Mouse (Mus musculus) midbrain, postnatal 0 days (tissue): ENCODE data around the gene Wrnip1. TPM values are rescaled to one million over a fixed set of nuclear protein-coding genes. Genes with fewer than 3 reads are reported as not detected.

Experiments used
- ATAC-seq: fragments of 200-750 bp; cut with Nextera tagmentation; 2 replicates; pipeline ENCODE4 v1.8.0; 2017; ENCODE audit warnings: moderate number of reproducible peaks, mild to moderate bottlenecking, moderate TSS enrichment, moderate library complexity; ENCODE audit not compliant: low FRiP score
- DNase-seq: peaks from one replicate; pipeline ENCODE4 v3.0.0-alpha.2; 2015; ENCODE audit warnings: low spot score
- H3K27ac ChIP-seq: fragments of 300-500 bp; sonication (generic); 2 replicates; pipeline ENCODE4 v1.5.1; 2014; ENCODE audit warnings: low read depth, mild to moderate bottlenecking, low read length, mixed read lengths
- H3K27me3 ChIP-seq: fragments of 300-500 bp; sonication (generic); 2 replicates; pipeline ENCODE4 v1.6.1; 2014; ENCODE audit warnings: low read length, control low read depth, mixed read lengths; ENCODE audit not compliant: insufficient read depth
- H3K36me3 ChIP-seq: fragments of 300-500 bp; sonication (generic); 2 replicates; pipeline ENCODE4 v1.6.1; 2014; ENCODE audit warnings: low read length, control low read depth, mixed read lengths; ENCODE audit not compliant: insufficient read depth
- H3K4me1 ChIP-seq: fragments of 300-500 bp; sonication (generic); 2 replicates; pipeline ENCODE4 v1.6.1; 2014; ENCODE audit warnings: mild to moderate bottlenecking, control low read depth, antibody characterized with exemption, low read length, mixed read lengths; ENCODE audit not compliant: insufficient read depth
- H3K4me2 ChIP-seq: fragments of 300-500 bp; sonication (generic); 2 replicates; pipeline ENCODE4 v1.6.1; 2014; ENCODE audit warnings: low read depth, mild to moderate bottlenecking, low read length, mixed read lengths; ENCODE audit not compliant: poor library complexity, severe bottlenecking
- H3K4me3 ChIP-seq: fragments of 300-500 bp; sonication (generic); 2 replicates; pipeline ENCODE4 v1.5.1; 2014; ENCODE audit warnings: low read depth, mild to moderate bottlenecking, low read length, moderate library complexity
- H3K9ac ChIP-seq: fragments of 300-500 bp; sonication (generic); replicated peaks from 2 replicates; pipeline ENCODE4 v1.6.1; 2014; ENCODE audit warnings: mild to moderate bottlenecking, low read length, moderate library complexity, mixed read lengths; ENCODE audit not compliant: poor library complexity, severe bottlenecking
- H3K9me3 ChIP-seq: fragments of 300-500 bp; sonication (generic); 2 replicates; pipeline ENCODE4 v1.6.1; 2016; ENCODE audit warnings: low read length, control low read depth
- CTCF ChIP-seq: IDR thresholded peaks from 2 replicates; pipeline ENCODE4 v1.5.1; 2016; ENCODE audit warnings: antibody characterized with exemption, mild to moderate bottlenecking
- WGBS: fragments of 180-500 bp; shearing (Covaris S2); extraction: QIAGEN DNeasy Blood & Tissue Kit; methylation state at CpG from one replicate; pipeline ENCODE4 v1.1.7; 2014; 5-methylcytosine and 5-hydroxymethylcytosine counted together
- polyA plus RNA-seq: library from polyadenylated mRNA; unstranded; fragments of >200 nt; fragmentation: Nextera tagmentation; extraction: Ambion mirVana; gene quantifications from 2 replicates; pipeline ENCODE4 v1.2.1, GENCODE M21; 2015
- total RNA-seq: library from RNA; depleted of rRNA; stranded (reverse); fragments of >200 nt; gene quantifications from 2 replicates; pipeline ENCODE4 v1.2.3, GENCODE M21; 2014

Gene Wrnip1
- total and polyA plus RNA-seq, 2 experiments from 2014 or later = 31.2 to 73.8 TPM

GRCm38 (mm10) chr13:32850156-32850555 lies 48.3 kb downstream of the Wrnip1 start:
- Histone ChIP-seq H3K4me1 (no peaks in the 10 kb centered on the region), H3K4me2 (no peak overlapping the region)
- TF ChIP-seq CTCF = no peak

DNA sequence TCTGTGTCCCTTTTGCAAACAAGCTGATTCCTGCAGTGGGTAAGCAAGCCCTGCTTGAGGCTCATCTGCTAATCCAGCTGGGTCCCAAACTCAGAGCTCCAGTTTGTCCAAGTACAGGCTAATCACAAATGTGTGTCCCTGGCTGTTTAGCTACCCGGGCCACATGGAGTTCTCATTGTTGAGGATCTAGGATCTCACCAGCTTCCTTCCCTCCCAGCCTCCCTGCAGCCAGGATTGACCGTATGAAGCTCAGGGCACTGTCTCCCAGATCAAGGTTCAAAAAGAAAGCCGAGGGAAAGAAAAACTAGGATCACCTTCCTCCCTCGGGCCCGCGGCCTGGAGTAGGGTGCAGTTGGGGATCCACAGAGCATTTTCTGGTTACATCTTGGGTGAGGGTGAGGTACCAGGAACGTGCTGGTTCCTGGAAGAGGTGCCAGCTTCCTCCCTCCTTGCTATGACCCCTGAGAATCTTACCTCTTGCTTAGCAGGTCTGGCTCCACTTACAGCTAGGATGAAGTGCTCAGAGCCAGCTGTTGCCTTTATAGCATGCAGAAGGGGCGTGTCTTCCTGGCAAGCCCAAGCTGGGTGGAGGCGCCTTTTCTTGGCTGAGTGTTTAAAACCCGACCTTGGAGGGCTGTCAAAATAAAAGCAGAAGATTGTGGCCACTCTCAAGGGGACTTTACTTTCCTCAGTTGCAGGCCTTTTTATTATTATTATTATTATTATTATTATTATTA lies 49.0 kb downstream of the Wrnip1 start, which contains the start of gene Serpinb1a:
TSS of gene Serpinb1a (minus strand) at position 518 of the 737 bp plus-strand sequence.
- DNase-seq (no peak), ATAC-seq (no peak)
- no peak for TF ChIP-seq CTCF

More at GRCm38 (mm10) chr13:32850156-32850555, 48.3 kb downstream of the Wrnip1 start:
- Histone ChIP-seq H3K36me3 (no peaks in the 10 kb centered on the region), H3K4me3 (no peak overlapping the region), H3K9ac (no peak overlapping the region), H3K27me3 (peaks cover 4% of the 10 kb centered on the region; the same call in 1 of the 2 replicates), H3K27ac (no peak overlapping the region), H3K9me3 (no peaks in the 10 kb centered on the region)
- DNase-seq (no peak), ATAC-seq (no peak)
- WGBS = 74% methylated on average over 1 of the region's 1 CpGs

DNA sequence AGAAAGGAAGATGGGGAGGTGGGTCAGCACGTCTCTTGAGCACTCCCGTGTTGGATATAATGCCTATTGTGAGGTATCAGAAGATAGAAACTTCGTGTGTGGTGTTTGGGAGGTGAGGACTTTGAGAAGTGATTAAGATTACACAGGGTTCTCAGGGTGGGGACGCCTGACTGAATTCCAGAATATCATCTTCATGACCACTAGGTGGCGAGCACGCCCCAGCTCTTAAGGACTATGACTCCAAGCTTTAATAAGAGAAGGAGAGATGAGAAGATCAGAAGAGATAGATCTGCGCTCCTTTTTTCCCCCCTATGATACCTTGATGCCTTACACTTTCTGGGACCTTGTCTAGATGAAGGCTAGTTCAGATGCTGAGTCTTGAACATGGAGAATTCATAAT lies 50.1 kb downstream of the Wrnip1 start:
- Histone ChIP-seq H3K36me3 (no peaks in the 10 kb centered on the region), H3K9ac (no peak overlapping the region), H3K4me1 (no peaks in the 10 kb centered on the region), H3K9me3 (no peaks in the 10 kb centered on the region), H3K27ac (no peak overlapping the region), H3K4me3 (no peak overlapping the region), H3K4me2 (no peak overlapping the region), H3K27me3 (peaks cover 4% of the 10 kb centered on the region; the same call in 1 of the 2 replicates)
- TF ChIP-seq CTCF = peak; percentile 83
- DNase-seq = peak; percentile 75
- ATAC-seq = peak; percentile 75; the same call in 1 of the 2 replicates
- WGBS = 10% methylated on average over 7 of the region's 7 CpGs

More for the DNA sequence above, 49.0 kb downstream of the Wrnip1 start, which contains the start of gene Serpinb1a:
- H3K4me1 ChIP-seq = no peaks in the 10 kb centered on the region
- no peaks in the 10 kb centered on the region for H3K36me3 ChIP-seq
- no peaks in the 10 kb centered on the region for H3K9me3 ChIP-seq
- H3K4me3 ChIP-seq = no peak within 1 kb of the TSS
- no peak within 1 kb of the TSS for H3K9ac ChIP-seq
- no peak within 1 kb of the TSS for H3K27ac ChIP-seq
- WGBS = 67% methylated on average over 10 of the region's 10 CpGs
- peaks cover 4% of the 10 kb centered on the region; the same call in 1 of the 2 replicates for H3K27me3 ChIP-seq
- H3K4me2 ChIP-seq = no peak within 1 kb of the TSS

DNA sequence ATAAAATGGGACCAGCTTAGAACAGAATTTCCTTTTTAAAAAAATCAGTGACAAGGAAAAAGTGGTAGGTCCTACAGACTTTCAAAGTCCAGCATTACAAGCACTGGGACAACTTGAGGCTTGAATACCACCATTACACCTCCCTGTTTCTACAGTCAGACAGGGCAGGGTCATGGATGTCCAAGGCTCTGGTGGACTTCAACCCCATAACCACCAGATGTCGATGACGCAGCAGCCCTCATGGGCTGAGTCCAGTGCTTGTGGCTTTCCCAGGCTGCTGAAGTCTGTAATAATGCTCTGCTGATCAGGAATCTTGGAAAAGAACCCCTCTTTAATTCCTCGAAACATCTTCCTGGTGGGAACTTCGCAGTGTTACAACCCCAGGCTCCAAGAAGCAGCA lies 50.7 kb downstream of the Wrnip1 start:
- no peak overlapping the region for H3K27ac ChIP-seq
- WGBS = 59% methylated on average over 4 of the region's 4 CpGs
- H3K9me3 ChIP-seq = no peaks in the 10 kb centered on the region
- no peaks in the 10 kb centered on the region for H3K36me3 ChIP-seq
- no peak overlapping the region for H3K9ac ChIP-seq
- peaks cover 4% of the 10 kb centered on the region; the same call in 1 of the 2 replicates for H3K27me3 ChIP-seq
- H3K4me2 ChIP-seq = no peak overlapping the region
- ATAC-seq (no peak), DNase-seq (no peak)
- H3K4me1 ChIP-seq = no peaks in the 10 kb centered on the region
- H3K4me3 ChIP-seq = no peak overlapping the region
- no peak for TF ChIP-seq CTCF

GRCm38 (mm10) chr13:32853073-32853472 lies 51.2 kb downstream of the Wrnip1 start:
- no peak overlapping the region for H3K9ac ChIP-seq
- peak; percentile 64; the same call in 1 of the 2 replicates for ATAC-seq
- TF ChIP-seq CTCF = no peak
- H3K4me1 ChIP-seq = no peaks in the 10 kb centered on the region
- H3K9me3 ChIP-seq = no peaks in the 10 kb centered on the region
- H3K36me3 ChIP-seq = no peaks in the 10 kb centered on the region
- DNase-seq = peak; percentile 64
- no peak overlapping the region for H3K4me2 ChIP-seq
- H3K27ac ChIP-seq = no peak overlapping the region
- H3K27me3 ChIP-seq = peaks cover 4% of the 10 kb centered on the region; the same call in 1 of the 2 replicates
- WGBS = 24% methylated on average over 2 of the region's 2 CpGs
- no peak overlapping the region for H3K4me3 ChIP-seq

GRCm38 (mm10) chr13:32860821-32861220 lies 59.0 kb downstream of the Wrnip1 start:
- no peaks in the 10 kb centered on the region for H3K9me3 ChIP-seq
- WGBS = 93% methylated on average over 3 of the region's 3 CpGs

More at GRCm38 (mm10) chr13:32860821-32861220, 59.0 kb downstream of the Wrnip1 start:
- Histone ChIP-seq H3K27ac (no peak overlapping the region), H3K4me3 (no peak overlapping the region), H3K4me2 (no peak overlapping the region), H3K9ac (no peak overlapping the region), H3K36me3 (no peaks in the 10 kb centered on the region), H3K27me3 (no peaks in the 10 kb centered on the region), H3K4me1 (no peaks in the 10 kb centered on the region)
- no peak for ATAC-seq
- DNase-seq = no peak
- TF ChIP-seq CTCF = no peak
